Mouse (Mus musculus) thymus, adult 2 months (tissue): ENCODE data around the gene Samd8.

Experiments
- CTCF ChIP-seq: fragments of 200-500 bp; IDR thresholded peaks from 2 replicates; pipeline ENCODE4 v1.5.1; 2012; ENCODE audit warnings: mild to moderate bottlenecking, control low read depth, low read length, moderate library complexity, borderline replicate concordance; ENCODE audit not compliant: control insufficient read depth, poor library complexity, insufficient read depth; ENCODE audit errors: extremely low read depth
- POLR2A ChIP-seq: fragments of 200-500 bp; IDR thresholded peaks from 2 replicates; pipeline ENCODE4 v1.6.1; 2012; ENCODE audit warnings: mild to moderate bottlenecking, low read length, control low read depth, moderate library complexity; ENCODE audit not compliant: control insufficient read depth, poor library complexity, insufficient read depth; ENCODE audit errors: extremely low read depth

DNA sequence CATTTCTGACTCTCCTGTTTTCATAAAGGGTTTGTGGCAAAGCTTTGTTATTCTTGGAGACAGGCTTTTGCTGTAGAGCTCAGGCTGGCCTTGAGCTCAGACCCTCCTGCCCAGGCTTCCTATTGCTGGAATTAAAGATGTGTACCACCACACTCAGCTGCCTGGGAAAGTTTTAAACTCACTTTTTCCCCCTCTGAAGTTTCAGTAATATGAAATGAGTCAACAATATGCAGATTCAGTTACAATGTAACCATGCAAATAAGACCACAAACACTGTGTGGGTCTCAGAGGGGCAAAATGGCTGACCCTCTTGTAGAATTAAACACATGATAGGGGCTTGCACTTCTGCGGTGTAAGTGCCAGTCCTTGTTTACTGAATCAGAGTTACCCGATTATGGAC lies 55.9 kb downstream of the Samd8 start:
- TF ChIP-seq POLR2A: no peak
- no peak for TF ChIP-seq CTCF
